Mouse (Mus musculus): ENCODE measurements around the gene Pabpc4. TPM values are rescaled to one million over a fixed set of nuclear protein-coding genes. Genes with fewer than 3 reads are reported as not detected.

The Pabpc4 gene
- total and polyA plus RNA-seq, 2 experiments from 2014 or later: 23.5 to 85.4 TPM

DNA sequence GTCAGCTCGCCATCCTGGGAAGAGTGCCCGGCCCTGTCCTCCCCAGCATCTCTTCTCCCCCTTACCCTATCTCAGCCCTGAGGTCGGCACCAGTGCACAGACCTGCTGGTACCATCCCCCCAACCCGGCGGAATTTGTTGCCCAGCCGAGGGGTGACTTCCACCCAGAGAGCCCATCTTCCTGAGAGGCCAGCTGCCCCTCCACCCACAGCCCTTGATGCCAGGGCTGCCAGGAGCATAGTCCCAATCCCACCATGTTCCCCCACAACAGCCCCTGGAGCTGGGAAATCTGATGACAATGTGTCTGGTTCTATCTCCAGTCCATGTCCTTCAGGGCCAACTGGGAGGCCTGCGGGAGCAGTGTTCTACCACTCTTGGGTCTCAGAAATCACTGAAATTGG is 15.9 kb upstream of the Pabpc4 start:
- H3K9ac ChIP-seq (replicated peaks; ENCODE audit: low read length, poor library complexity, severe bottlenecking): no peak overlapping the region
- H3K4me2 ChIP-seq (ENCODE audit: low read depth, low read length, poor library complexity, severe bottlenecking): no peak overlapping the region
- no peak for DNase-seq (ENCODE audit: low spot score)
- no peak for ATAC-seq (ENCODE audit: low FRiP score)
- no peak for TF ChIP-seq CTCF (IDR thresholded peaks at IDR 0.05)
- H3K27me3 ChIP-seq (ENCODE audit: insufficient read depth, low read length): no peaks in the 10 kb centered on the region
- H3K4me3 ChIP-seq (ENCODE audit: low read depth, low read length): no peak overlapping the region
- H3K36me3 ChIP-seq (ENCODE audit: insufficient read depth, low read length): no peaks in the 10 kb centered on the region
- H3K9me3 ChIP-seq (ENCODE audit: low read length): no peaks in the 10 kb centered on the region
- no peak overlapping the region for H3K27ac ChIP-seq (ENCODE audit: low read depth, low read length)
- H3K4me1 ChIP-seq (ENCODE audit: insufficient read depth, low read length): no peaks in the 10 kb centered on the region
- WGBS: 89% methylated on average over 7 of the region's 7 CpGs

DNA sequence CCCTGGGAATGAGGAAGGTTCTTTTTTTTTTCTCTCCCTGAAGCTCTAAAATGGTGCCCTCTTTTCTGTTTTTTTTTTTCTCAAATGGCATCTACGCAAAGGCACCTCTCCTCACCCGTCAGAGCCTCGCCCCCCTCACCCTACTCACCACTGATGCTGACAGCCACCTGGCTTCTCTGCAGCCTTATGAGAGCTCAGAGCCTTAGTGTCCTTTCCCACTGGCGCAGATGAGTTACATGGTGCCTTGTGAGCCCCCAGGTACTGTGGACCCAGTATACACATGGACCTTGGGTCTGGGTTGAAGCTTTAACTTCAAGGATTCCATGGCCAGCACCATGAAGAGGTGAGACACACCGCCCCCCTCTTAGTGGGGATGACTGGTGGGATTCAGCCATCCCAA is 15.5 kb upstream of the Pabpc4 start:
- ATAC-seq (ENCODE audit: low FRiP score) (no peak), DNase-seq (ENCODE audit: low spot score) (no peak)
- Histone ChIP-seq H3K27me3 (ENCODE audit: insufficient read depth, low read length) (no peaks in the 10 kb centered on the region), H3K4me3 (ENCODE audit: low read depth, low read length) (no peak overlapping the region), H3K27ac (ENCODE audit: low read depth, low read length) (no peak overlapping the region), H3K9me3 (ENCODE audit: low read length) (no peaks in the 10 kb centered on the region), H3K4me1 (ENCODE audit: insufficient read depth, low read length) (no peaks in the 10 kb centered on the region), H3K9ac (replicated peaks; ENCODE audit: low read length, poor library complexity, severe bottlenecking) (no peak overlapping the region), H3K36me3 (ENCODE audit: insufficient read depth, low read length) (no peaks in the 10 kb centered on the region), H3K4me2 (ENCODE audit: low read depth, low read length, poor library complexity, severe bottlenecking) (no peak overlapping the region)
- 93% methylated on average over 5 of the region's 5 CpGs for WGBS
- TF ChIP-seq CTCF (IDR thresholded peaks at IDR 0.05): no peak

DNA sequence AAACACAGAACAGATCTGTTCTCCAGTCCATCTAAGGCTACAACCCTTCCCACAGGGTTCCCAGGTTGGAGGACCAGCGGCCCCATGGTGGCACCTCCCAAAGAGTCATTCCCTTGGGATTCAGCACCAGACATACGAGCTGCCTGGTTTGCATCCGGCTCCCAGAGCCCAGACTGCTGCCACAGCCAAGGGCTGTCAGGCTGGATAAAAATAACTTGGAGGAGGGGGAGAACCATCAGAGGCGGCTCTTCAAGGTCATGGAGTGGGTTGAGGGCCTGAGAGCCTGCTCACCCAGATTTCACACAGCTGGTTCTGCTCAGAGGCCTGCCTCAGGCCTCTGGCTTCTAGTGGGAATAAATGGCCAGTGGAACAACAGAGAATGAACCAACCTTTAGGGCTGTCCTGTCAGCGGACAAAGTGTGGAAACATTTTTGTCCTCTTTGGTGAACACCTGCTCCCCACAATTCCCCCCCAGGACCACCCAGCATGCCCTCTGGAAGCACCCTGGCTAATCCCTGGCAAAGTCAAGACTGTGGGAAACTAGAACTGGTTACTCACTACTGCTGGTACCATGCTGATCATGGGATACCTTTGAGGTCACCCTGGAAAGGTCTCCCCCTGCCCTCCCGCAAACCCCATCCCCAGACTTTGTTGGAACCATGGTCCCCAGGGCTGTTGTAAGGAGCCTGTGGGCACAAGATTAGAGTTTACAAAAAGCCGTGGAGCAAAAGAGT is 14.8 kb upstream of the Pabpc4 start:
- Histone ChIP-seq H3K4me2 (ENCODE audit: low read depth, low read length, poor library complexity, severe bottlenecking) (no peak overlapping the region), H3K9me3 (ENCODE audit: low read length) (no peaks in the 10 kb centered on the region), H3K4me1 (ENCODE audit: insufficient read depth, low read length) (no peaks in the 10 kb centered on the region), H3K4me3 (ENCODE audit: low read depth, low read length) (no peak overlapping the region), H3K27me3 (ENCODE audit: insufficient read depth, low read length) (no peaks in the 10 kb centered on the region), H3K9ac (replicated peaks; ENCODE audit: low read length, poor library complexity, severe bottlenecking) (no peak overlapping the region), H3K27ac (ENCODE audit: low read depth, low read length) (no peak overlapping the region), H3K36me3 (ENCODE audit: insufficient read depth, low read length) (no peaks in the 10 kb centered on the region)
- 65% methylated on average over 7 of the region's 7 CpGs for WGBS
- ATAC-seq (ENCODE audit: low FRiP score): no peak
- TF ChIP-seq CTCF (IDR thresholded peaks at IDR 0.05): no peak
- no peak for DNase-seq (ENCODE audit: low spot score)

DNA sequence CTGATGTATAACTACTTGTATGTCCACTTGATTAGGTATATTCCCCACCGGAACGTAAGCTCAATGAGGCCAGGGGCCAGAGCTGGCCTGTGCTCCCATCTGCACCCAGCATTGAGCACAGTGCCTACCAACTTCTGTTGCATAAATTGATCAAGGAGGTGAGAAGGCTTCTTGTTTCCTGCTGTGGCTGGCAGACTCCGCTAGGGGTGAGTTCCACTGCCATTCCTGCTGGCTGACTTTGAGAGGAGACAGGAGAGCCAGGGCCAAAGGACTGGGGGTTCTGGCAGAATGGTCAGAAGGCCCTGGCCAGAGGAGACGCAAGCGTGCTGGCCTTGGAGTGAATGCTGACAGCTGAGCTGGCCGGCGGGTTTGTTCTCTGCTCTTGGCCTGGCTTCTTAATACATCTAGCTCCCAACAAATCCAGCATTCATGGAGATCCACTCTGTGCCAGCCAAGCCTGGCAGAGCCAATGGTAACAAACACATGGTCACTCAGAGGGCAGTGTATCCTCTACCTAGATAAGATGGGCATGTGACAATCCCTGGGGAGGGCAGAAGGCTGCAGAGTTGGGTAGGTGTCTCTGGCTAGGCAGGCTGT is 13.1 kb upstream of the Pabpc4 start:
- ATAC-seq (ENCODE audit: low FRiP score) (peak; percentile 55), DNase-seq (ENCODE audit: low spot score) (peak; percentile 84)
- Histone ChIP-seq H3K4me2 (ENCODE audit: low read depth, low read length, poor library complexity, severe bottlenecking) (no peak overlapping the region), H3K9me3 (ENCODE audit: low read length) (no peaks in the 10 kb centered on the region), H3K36me3 (ENCODE audit: insufficient read depth, low read length) (no peaks in the 10 kb centered on the region), H3K27me3 (ENCODE audit: insufficient read depth, low read length) (no peaks in the 10 kb centered on the region), H3K4me3 (ENCODE audit: low read depth, low read length) (no peak overlapping the region), H3K27ac (ENCODE audit: low read depth, low read length) (no peak overlapping the region), H3K9ac (replicated peaks; ENCODE audit: low read length, poor library complexity, severe bottlenecking) (no peak overlapping the region), H3K4me1 (ENCODE audit: insufficient read depth, low read length) (no peaks in the 10 kb centered on the region)
- WGBS: 78% methylated on average over 7 of the region's 7 CpGs
- TF ChIP-seq CTCF (IDR thresholded peaks at IDR 0.05): peak; percentile 25

DNA sequence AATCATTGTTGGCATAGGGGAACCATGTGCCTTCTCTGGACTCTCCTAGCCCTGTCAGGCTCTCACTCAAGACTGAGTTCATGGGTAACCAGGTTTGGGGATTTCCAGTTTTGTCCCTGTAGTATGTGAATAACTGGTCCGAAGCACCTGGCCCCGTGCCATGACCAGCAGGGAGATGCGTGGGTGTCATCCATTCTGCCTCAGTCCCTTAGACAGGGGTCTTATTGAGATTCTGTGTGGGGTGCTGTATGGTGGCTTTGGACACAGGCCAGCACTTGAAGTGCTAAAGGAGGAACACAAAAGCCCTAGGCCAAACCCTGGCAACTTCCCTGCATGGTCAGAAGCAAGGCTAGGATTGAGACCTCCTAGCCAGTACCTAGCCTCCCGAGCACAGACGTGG is 9.9 kb upstream of the Pabpc4 start:
- Histone ChIP-seq H3K4me1 (ENCODE audit: insufficient read depth, low read length) (no peaks in the 10 kb centered on the region), H3K36me3 (ENCODE audit: insufficient read depth, low read length) (no peaks in the 10 kb centered on the region), H3K27me3 (ENCODE audit: insufficient read depth, low read length) (no peaks in the 10 kb centered on the region), H3K4me2 (ENCODE audit: low read depth, low read length, poor library complexity, severe bottlenecking) (no peak overlapping the region), H3K9ac (replicated peaks; ENCODE audit: low read length, poor library complexity, severe bottlenecking) (no peak overlapping the region), H3K27ac (ENCODE audit: low read depth, low read length) (no peak overlapping the region), H3K4me3 (ENCODE audit: low read depth, low read length) (no peak overlapping the region), H3K9me3 (ENCODE audit: low read length) (no peaks in the 10 kb centered on the region)
- ATAC-seq (ENCODE audit: low FRiP score) (no peak), DNase-seq (ENCODE audit: low spot score) (peak; percentile 58)
- WGBS: 69% methylated on average over 5 of the region's 5 CpGs
- no peak for TF ChIP-seq CTCF (IDR thresholded peaks at IDR 0.05)

DNA sequence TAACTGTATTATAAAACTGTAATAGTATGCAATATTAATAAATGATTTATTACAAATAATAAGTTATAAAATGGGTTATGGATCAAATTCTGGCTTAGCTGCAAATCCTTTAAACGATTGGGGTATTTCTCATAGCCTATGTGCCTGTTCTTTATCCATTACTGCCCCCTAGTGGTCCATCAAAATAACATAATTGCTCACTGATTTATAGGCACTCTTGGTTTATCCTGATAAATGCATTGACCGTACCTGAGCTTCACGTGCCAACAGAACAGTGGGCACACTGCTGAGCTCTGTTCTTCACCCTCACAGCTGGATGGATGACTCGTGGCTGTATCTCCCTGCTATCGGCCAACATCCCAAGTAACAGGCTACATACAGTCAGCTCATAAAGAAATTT is 7.5 kb upstream of the Pabpc4 start:
- Histone ChIP-seq H3K9me3 (ENCODE audit: low read length) (no peaks in the 10 kb centered on the region), H3K27me3 (ENCODE audit: insufficient read depth, low read length) (no peaks in the 10 kb centered on the region), H3K4me3 (ENCODE audit: low read depth, low read length) (no peak overlapping the region), H3K9ac (replicated peaks; ENCODE audit: low read length, poor library complexity, severe bottlenecking) (no peak overlapping the region), H3K4me2 (ENCODE audit: low read depth, low read length, poor library complexity, severe bottlenecking) (no peak overlapping the region), H3K36me3 (ENCODE audit: insufficient read depth, low read length) (no peaks in the 10 kb centered on the region), H3K4me1 (ENCODE audit: insufficient read depth, low read length) (no peaks in the 10 kb centered on the region), H3K27ac (ENCODE audit: low read depth, low read length) (no peak overlapping the region)
- ATAC-seq (ENCODE audit: low FRiP score) (peak; percentile 20; the same call in 1 of the 2 replicates), DNase-seq (ENCODE audit: low spot score) (peak; percentile 84)
- peak; percentile 90 for TF ChIP-seq CTCF (IDR thresholded peaks at IDR 0.05)
- WGBS: 17% methylated on average over 5 of the region's 5 CpGs

All from midbrain, postnatal 0 days (tissue).